In genomic region chr7:112992928-112993327, GRCm38 (mm10) we compare ENCODE assay signal across 19 mouse cellular contexts. TPM values are rescaled to one million over a fixed set of nuclear protein-coding genes. Genes with fewer than 3 reads are reported as not detected.
DNase-seq lines count a peak whose midpoint lies in the region; ATAC-seq and TF ChIP-seq lines count a peak whose summit lies in the region.
"Had no signal": no experiment of that assay in that cellular context is flagged by ENCODE, and none has a peak within 500 bp of the region (broad histone marks: within the 10 kb centered on the region; RNA-seq: fewer than 3 reads in every experiment).

No protein-coding gene starts in this region.

- TF ChIP-seq CTCF in lung, adult 2 months (IDR thresholded peaks at IDR 0.05; ENCODE audit: insufficient read depth, low read length), result no peak

- H3K9ac ChIP-seq in intestine, embryonic 16.5 days (ENCODE audit: low read depth, low read length), result no peak overlapping the region
- no peak overlapping the region for H3K9ac ChIP-seq in stomach, embryonic 15.5 days
- H3K9ac ChIP-seq: embryonic facial prominence, embryonic 13.5 days; heart, embryonic 12.5 days; limb, embryonic 12.5 days; liver, embryonic 15.5 days had no signal

- ATAC-seq in intestine, embryonic 16.5 days, result peak; percentile 88
- ATAC-seq in stomach, embryonic 15.5 days (ENCODE audit: insufficient read depth, low FRiP score, low read depth), result peak; percentile 56; the same call in 1 of the 2 replicates

- H3K4me1 ChIP-seq in lung, adult 2 months (ENCODE audit: control insufficient read depth, insufficient read depth, low read length), result no peaks in the 10 kb centered on the region
- H3K4me1 ChIP-seq in intestine, embryonic 16.5 days (ENCODE audit: control insufficient read depth, insufficient read depth, low read length), result peaks cover 7% of the 10 kb centered on the region; the same call in 1 of the 2 replicates
- H3K4me1 ChIP-seq in stomach, embryonic 15.5 days, result no peaks in the 10 kb centered on the region
- H3K4me1 ChIP-seq: embryonic facial prominence, embryonic 13.5 days; heart, embryonic 12.5 days; liver, embryonic 15.5 days had no signal

- 0 out of 2 replicates have a peak overlapping the region, but pooled peaks have one; percentile 11 for H3K4me2 ChIP-seq in intestine, embryonic 16.5 days (ENCODE audit: low read depth, low read length)
- no peak overlapping the region for H3K4me2 ChIP-seq in stomach, embryonic 15.5 days
- H3K4me2 ChIP-seq: embryonic facial prominence, embryonic 13.5 days; heart, embryonic 12.5 days; limb, embryonic 12.5 days; liver, embryonic 15.5 days; midbrain, embryonic 11.5 days had no signal

- TF ChIP-seq POLR2A in lung, adult 2 months (IDR thresholded peaks at IDR 0.05; ENCODE audit: borderline replicate concordance, extremely low read depth, low read depth, low read length), result no peak

- 65% methylated on average over 5 of the region's 5 CpGs for WGBS in lung, adult 2 months
- WGBS in intestine, embryonic 16.5 days, result 61% methylated on average over 5 of the region's 5 CpGs
- 48% methylated on average over 5 of the region's 5 CpGs for WGBS in stomach, embryonic 15.5 days

- no peaks in the 10 kb centered on the region for H3K36me3 ChIP-seq in intestine, embryonic 16.5 days (ENCODE audit: control insufficient read depth, insufficient read depth, low read length)
- no peaks in the 10 kb centered on the region for H3K36me3 ChIP-seq in stomach, embryonic 15.5 days
- H3K36me3 ChIP-seq: embryonic facial prominence, embryonic 13.5 days; heart, embryonic 12.5 days; limb, embryonic 12.5 days; liver, embryonic 15.5 days had no signal

- DNase-seq in embryo, embryonic 10 days (ENCODE audit: low spot score), result peak; percentile 19
- no peak for DNase-seq in embryo, embryonic 11 days
- DNase-seq in lung, adult 2 months, result peak; percentile 10
- DNase-seq in lung, postnatal 10 days, result no peak
- DNase-seq in cerebellum, postnatal 14 days, result no peak
- DNase-seq in adrenal gland, postnatal 10 days, result no peak
- DNase-seq: adrenal gland, postnatal 14 days; cerebellum, adult 8-10 months; gastrocnemius, postnatal 36 days; heart, postnatal 4 days had no signal

- H3K9me3 ChIP-seq in intestine, embryonic 16.5 days (ENCODE audit: control insufficient read depth, low read length), result no peaks in the 10 kb centered on the region
- H3K9me3 ChIP-seq in stomach, embryonic 15.5 days, result no peaks in the 10 kb centered on the region
- H3K9me3 ChIP-seq: embryonic facial prominence, embryonic 13.5 days; heart, embryonic 12.5 days; limb, embryonic 12.5 days; liver, embryonic 15.5 days had no signal

- no peaks in the 10 kb centered on the region for H3K27me3 ChIP-seq in intestine, embryonic 16.5 days (replicated peaks; ENCODE audit: control insufficient read depth, insufficient read depth, low read length)
- no peaks in the 10 kb centered on the region for H3K27me3 ChIP-seq in stomach, embryonic 15.5 days (replicated peaks)
- H3K27me3 ChIP-seq: embryonic facial prominence, embryonic 13.5 days; heart, embryonic 12.5 days; limb, embryonic 12.5 days; liver, embryonic 15.5 days had no signal

- no peak overlapping the region for H3K4me3 ChIP-seq in lung, adult 2 months (replicated peaks; ENCODE audit: extremely low read depth, low read depth, low read length)
- H3K4me3 ChIP-seq in intestine, embryonic 16.5 days (ENCODE audit: low read length), result no peak overlapping the region
- no peak overlapping the region for H3K4me3 ChIP-seq in stomach, embryonic 15.5 days (replicated peaks)
- H3K4me3 ChIP-seq: embryonic facial prominence, embryonic 13.5 days; heart, embryonic 12.5 days; layer of hippocampus, adult 2 months; left cerebral cortex, adult 2 months; limb, embryonic 12.5 days; liver, embryonic 15.5 days had no signal

- H3K27ac ChIP-seq in intestine, embryonic 16.5 days (ENCODE audit: low read length), result no peak overlapping the region
- peak overlapping the region; percentile 54; the same call in 1 of the 2 replicates for H3K27ac ChIP-seq in stomach, embryonic 15.5 days
- H3K27ac ChIP-seq: embryonic facial prominence, embryonic 13.5 days; layer of hippocampus, adult 2 months; left cerebral cortex, adult 2 months; limb, embryonic 12.5 days; liver, embryonic 15.5 days had no signal

RNA-seq across cellular contexts. Expression of gene Rassf10, which starts 39.2 kb away (rescaled TPM):
- 1.7 and 2.2 TPM in 2 replicates for polyA plus RNA-seq in lung, adult 2 months (2012; rRNA removed)
- 0.99 and 1.1 TPM in 2 replicates for polyA plus RNA-seq in intestine, embryonic 16.5 days (2015; fragmentation: Nextera tagmentation; extraction: Ambion mirVana)
- polyA plus RNA-seq in stomach, embryonic 15.5 days (2015; fragmentation: Nextera tagmentation; extraction: Ambion mirVana), result 9.7 and 11.1 TPM in 2 replicates
- total RNA-seq in adrenal gland, postnatal 10 days (2021), result 1 to 10 TPM; 2.6 to 6.1 TPM

Comparison
In these comparisons a context has a peak if more than half of its experiments do, and no peak if none do; other contexts are left out.
1. DNase-seq: peak in embryo, embryonic 10 days (single experiment) and lung, adult 2 months (single experiment); none in embryo, embryonic 11 days (single experiment), lung, postnatal 10 days (single experiment), cerebellum, postnatal 14 days (0 of 2) and adrenal gland, postnatal 10 days (single experiment).